Mouse (Mus musculus): ENCODE measurements around the gene Gnai2.

GRCm38 (mm10) chr9:107650708-107651481, 15.7 kb upstream of the Gnai2 start:
- no peak for TF ChIP-seq USF1 (IDR thresholded peaks at IDR 0.05; ENCODE audit: low read depth)
- no peak for TF ChIP-seq POLR2A (IDR thresholded peaks at IDR 0.05; ENCODE audit: insufficient read length, low read depth)
- TF ChIP-seq MAX (IDR thresholded peaks at IDR 0.05; ENCODE audit: low read depth): no peak
- no peak for TF ChIP-seq MYOG (IDR thresholded peaks at IDR 0.05; ENCODE audit: control insufficient read depth in 1 of 3, insufficient read depth in 1 of 3, insufficient read length in 2 of 3, low read depth in 2 of 3)

Measured in myocyte (in vitro differentiated cells).